Mouse (Mus musculus): ENCODE data around the gene Camk1d.
"Not testable (repeated sequence)": the region's sequence is repeated elsewhere in the genome, so short reads cannot be mapped to it uniquely, and the experiment has no call there.

The Camk1d gene

DNA sequence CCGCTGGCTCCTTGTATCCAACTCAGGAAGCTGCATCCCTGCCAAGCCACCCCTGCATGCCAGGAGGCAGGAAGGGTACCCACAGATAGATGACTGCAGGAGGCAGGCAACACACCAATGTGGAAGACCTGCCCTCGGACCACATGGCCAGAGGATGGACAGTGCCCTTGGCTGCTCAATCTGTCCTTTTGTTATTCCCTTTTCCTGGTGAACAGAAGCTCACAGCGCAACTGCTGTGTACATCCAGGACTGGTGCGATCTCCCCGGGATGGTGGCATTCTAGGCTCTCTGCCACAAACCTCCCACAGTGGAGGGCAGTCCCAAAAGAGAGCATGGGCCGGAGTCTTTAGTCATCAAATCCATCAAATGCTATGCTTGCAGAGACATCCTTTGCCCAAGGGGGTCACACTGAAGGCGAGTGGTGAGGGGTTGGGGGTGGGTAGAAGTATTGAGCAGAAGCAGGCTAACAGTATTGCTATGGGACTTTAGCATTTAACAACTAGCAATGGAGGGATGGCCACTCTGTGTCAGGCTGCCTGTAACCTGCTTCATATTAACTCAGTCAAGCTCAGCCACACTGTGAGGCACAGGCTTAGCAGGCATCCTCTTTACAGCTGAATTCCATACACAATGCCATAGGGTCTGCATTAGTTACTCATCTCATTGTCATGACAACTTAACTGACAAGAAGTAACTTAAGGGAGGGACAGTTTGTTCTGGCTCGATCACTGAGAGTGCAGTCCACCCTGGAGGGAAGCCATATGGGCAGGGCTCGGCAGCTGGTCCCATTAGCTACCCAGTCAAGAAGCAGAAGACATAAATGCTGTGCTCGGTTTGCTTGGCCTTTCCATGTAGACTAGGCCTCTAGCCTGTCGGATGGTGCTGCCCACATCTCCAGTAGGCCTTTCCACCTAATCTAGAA is 106.1 kb downstream of the Camk1d start:
- DNase-seq: peak; percentile 16 to 35

DNA sequence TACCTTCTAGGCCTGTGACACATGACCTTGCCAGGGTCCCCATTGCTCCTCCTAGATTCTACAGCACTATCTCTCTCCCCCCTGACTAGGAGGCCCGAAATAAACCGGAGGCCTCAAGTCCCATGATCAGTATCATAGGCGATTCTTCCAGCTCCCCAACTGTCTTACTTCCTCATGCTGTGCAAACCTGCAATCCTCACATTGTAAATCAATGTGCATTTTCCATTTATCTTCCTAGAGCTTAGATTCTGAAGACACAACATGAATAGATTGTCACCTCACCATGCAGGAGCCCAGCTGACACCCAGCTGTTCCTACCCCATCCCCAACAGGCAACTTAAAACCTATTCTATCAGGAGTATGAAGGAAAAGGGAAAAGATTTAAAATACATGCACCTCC is 108.5 kb downstream of the Camk1d start:
- no peak for DNase-seq

DNA sequence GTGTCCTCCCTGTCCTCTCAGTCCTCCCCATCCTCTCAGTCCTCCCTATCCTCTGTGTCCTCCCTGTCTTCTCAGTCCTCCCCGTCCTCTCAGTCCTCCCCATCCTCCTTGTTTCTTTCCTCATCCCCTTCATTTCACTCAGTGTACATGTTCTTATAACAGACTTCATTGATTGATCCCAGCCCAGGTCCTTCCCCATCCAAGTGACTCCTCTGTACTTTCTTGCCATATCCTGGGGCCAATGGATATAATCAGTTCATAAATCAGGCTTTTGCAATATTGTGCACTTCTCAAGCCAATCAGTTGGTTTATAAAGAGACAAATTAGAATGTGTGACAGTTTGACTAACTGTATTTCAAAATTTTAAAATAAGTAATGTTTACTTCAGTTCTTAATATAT is 112.3 kb downstream of the Camk1d start:
- DNase-seq: no peak

DNA sequence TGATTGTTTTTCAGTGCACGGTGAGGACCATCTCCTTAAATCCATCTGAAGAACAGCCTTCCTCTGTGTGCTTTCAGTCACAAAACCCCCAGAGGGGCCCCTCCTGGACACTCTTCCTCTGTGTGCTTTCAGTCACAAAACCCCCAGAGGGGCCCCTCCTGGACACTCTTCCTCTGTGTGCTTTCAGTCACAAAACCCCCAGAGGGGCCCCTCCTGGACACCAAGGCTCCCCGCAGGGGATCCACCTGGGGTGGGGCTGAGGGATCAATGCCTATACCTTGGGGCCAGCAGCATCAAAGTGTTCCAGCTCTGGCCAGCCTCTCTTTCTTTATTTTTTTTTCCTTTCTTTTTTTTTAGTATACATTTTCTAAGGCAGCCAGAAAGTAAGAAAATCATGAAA is 113.1 kb downstream of the Camk1d start:
- DNase-seq: not testable (repeated sequence)

DNA sequence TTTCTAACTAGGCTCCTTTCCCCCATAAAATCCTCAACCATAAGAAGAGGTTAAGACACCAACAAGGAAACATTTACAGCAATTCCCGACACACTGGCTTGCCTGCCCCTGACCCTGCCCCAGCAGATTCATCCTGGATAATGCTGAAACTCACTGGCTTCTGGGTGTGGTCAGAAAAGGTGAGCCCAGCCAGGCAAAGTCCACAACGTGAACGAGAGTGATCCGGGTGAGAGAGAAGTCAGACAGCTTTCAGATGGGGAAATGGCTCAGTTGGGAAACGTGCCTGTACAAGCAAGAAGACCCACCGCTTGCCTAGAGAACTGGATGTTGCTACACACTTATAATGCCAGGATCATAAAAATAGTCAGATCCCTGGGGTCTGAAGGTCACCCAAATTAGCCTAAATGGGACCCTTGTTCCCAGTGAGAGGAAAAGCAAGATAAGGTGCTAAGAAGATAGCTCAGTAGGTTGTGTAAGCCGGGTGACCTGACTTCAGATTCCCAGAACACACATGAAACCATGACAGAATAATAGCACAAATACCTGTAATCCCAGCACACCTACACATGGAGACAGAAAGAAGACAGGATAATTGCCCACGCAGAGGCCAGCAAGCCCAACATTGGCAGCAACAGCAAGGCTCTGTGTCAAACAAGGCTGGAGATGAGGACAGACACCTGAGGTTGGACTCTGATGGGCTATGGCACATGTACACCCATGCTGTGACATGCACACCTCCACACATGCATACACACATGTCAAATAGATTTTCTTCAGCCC is 113.9 kb downstream of the Camk1d start:
- DNase-seq: no peak

DNA sequence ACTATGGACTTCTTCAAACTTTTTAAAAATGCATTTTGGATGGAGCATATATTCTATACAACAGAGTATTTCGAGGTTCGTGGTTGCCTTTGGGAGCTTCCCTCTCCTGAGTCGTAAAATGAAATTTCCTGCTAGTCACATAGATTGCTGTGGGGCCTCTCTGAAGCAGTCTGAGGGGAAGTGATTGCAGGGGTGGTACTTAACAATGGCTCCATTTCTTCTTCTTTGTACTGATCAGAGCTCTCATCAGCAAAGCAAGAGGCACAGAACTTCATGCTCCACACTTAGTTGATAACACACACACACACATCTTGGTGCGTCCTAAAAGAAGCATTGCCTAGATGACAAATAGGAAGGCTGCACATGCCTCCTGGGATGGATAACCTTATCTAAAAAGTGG is 114.6 kb downstream of the Camk1d start:
- no peak for DNase-seq

DNA sequence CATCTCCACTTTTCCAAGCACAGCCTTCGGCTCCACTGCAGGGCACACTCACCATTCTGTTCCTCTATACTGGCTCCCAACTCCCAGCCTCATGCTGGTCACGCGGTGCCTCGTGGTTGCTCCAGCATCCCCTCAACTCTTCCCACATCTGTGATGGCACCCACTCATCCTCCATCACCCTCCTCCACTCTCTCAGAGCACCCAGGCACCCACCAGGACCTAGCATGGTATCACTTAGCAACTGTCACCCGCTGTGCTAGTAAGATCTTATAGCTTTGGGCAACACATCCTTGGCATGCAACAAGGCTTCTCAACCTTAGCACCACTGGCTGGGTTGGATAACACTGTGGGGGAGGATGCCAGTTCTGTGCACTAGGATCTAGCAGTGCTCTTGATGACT is 115.8 kb downstream of the Camk1d start:
- DNase-seq: no peak

DNA sequence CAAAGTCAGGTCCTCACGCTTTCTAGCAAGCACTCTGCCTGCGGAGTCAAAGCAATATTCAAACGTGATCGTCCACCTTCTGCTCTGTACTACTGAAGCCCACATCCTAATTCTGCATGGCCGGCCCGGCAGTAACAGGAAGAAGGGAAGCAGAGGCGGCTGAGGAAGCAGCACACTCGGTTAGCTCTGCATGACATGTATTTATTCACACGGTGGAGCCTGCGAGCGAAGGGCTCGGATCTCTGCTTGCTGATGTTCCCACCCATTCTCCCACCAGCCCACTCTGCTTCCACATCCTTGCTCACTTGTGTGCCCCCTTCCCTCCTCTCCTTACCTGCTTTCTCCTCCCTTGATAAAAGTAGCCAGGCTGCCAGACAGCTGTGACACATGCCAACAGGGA is 117.4 kb downstream of the Camk1d start:
- DNase-seq: peak; percentile 20 to 40

DNA sequence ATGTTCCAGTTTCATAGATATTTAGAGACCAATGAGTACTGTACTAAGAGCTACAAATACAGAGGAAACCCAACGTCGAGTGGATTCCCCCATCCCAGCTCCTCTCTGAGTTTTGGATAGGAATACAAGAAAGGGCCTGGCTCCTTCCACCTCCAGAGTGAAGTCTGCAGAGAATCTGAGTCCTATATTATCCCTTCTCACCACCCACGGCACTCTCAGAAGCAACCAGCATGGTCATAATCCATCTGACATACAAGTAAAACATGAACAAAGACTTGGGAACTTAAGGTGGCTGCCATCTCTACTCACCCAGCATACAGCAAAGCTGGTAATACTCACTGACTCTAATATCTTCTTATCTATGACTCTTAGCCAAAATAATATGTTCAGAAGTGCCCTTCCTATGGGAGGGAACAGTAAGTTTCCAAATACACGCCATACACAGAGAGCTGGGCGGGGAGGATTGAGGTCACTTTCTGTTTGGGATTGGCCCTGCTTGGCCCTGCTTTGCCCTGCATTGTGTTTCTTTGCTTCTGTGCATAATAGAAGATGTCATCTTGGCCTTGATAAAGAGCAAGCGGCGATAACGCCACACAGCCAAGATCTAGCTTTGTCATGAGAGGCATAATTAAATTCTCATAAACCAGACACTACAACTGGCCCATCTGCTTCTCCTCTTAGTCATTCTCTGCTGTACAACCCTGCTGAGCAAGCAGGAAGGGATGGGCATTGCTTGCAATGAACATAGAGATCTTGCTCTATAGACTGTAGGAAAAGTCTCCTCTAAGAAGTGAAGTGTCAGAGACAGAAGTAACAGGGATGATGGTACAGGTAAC is 118.7 kb downstream of the Camk1d start:
- DNase-seq: no peak

DNA sequence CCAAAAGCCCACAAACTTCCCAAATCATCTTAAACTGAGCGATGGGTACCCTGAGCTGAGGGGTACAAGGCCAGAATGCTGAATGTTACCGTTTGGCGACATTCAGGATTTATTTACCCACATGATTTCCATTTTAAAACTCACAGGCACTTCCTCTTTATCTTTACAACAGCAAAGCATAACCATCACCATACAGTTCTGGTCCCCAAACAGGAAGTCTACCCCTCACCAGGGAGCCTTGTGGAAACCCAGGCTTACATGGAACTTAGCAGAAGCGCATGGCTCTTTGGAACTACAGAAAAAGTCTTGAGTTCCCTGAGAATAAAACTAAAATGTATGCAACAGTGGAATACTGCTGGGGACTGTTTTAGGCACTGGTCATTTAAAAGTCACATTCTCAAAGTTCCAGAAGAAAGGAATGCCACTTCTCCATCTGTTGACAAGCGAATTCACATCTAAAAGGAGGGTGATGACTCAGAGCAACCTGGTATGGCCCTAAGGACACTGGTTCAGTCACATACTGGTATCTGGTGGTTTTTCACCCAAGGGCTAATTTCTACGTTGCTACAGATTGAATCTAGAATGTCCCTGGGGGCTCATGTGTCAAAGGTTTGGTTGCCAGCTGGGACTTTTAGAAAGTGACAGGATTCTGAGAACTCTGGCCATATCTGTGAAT is 121.7 kb downstream of the Camk1d start:
- DNase-seq: no peak

DNA sequence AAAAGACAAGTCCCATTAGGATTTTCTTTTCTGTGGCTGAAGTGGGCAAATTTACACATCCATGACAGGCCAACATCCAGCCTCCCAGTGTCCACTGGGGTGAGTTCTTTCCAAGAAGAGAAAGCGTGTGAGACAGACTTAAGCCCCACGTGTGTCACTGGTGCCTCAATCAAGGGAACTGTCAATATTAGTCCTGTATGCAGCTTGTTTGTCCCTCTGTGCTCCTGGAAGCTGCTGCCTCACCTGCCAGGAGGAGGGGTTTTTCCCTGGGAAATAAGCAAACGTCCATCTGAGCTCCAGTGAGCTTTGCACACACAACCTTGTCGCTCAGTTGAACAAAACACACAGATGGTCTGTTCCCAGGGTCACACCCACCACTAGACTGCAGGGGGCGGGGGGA is 124.2 kb downstream of the Camk1d start:
- no peak for DNase-seq

DNA sequence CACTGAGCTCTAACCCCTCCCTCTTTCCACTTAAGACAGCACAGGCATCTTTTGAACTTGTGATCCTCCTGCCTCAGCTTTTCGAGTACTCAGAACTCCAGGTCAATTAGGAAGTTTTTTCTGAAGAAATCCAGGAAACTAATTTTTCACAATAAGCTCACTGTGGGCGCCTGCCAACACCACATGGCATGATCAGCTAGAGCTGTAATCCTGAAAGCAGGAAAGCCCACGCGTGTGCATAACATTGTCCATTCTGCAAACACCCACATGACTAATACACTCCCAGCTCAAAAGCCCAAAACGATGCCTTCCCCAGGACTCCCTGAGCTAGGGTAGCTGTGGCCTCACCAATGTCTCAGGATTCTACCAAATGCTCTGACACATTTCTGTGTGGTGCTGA is 125.2 kb downstream of the Camk1d start:
- DNase-seq: no peak

DNA sequence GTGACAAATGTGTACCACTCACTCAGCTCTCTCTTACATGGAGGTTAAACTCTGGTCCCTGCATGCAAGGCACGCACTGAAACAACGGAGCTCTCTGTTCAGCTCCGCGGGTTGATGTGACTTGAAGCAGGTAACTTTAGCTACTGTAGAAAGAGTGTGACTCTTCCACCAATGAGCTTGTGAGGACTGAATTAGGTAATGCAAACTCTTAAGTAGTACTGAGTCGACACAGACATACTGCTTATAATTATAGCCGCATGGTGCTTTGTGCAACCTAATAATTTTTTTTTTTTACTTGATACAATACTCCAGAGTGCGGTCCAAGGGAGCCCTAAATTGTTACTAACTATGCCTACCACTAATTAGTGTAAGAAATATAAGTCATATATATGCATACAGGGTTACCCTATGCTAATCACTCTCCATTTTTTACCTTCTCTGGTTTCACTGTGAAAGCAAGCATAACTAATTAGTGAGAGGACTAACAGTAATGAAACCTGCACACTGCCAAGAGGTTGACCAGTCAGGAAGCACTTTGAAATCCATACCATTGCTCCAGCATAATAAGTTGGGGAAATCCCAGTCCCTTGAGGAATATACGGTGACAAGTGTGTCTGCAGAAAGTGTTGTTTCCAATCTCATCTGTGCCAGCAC is 125.9 kb downstream of the Camk1d start:
- DNase-seq: no peak

DNA sequence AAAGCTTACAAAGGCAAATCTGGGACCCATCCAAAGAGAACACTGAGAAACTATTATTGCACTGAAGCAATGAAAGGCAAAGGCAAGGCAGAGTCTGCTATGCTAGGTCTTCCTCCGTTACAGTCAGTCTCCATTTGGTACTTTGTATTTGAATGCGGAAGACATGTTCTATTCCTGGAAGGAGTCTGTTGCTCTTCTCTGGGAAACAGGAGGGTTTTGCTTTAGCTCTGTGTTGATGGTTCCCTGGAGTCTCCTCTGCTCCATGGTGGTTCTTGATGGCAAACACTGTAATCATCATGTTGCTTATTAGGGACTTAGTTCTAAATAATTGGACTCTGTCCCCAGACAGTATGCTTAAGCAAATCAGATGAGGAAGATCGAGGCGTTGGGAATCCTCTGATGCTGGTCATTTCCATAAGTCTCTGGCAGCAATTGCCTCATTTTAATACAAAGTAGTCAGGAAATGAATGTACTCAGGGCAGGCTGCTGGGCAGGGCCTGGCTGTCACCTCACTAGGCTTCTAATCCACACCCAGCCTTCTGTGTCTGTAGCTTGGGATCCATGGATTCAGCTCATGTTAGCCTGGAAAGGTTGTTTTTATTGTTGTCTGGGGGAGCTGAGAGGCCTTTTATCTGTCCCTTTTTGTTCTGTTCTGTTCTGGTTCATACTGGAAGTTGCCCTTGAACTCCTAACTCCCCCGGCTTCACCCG is 129.8 kb downstream of the Camk1d start:
- no peak for DNase-seq

DNA sequence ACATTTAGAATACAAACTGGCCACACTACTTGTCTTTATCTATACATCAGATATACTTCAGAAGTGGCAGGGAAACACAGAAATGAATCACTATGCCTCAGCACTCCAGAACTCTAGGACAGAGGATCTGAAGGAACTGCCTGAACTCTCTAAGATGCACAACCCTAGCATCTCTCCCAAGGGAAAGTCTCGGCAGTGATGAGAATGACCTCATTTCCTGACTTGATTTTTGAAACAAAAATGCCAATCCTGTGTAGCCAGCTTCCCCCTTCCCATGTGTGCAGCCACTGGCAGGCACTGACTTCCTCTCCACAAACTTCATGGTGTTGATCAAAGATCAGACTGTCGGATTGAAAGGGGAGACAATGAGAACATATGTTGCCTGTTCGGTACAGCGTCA is 134.9 kb downstream of the Camk1d start:
- no peak for DNase-seq

DNA sequence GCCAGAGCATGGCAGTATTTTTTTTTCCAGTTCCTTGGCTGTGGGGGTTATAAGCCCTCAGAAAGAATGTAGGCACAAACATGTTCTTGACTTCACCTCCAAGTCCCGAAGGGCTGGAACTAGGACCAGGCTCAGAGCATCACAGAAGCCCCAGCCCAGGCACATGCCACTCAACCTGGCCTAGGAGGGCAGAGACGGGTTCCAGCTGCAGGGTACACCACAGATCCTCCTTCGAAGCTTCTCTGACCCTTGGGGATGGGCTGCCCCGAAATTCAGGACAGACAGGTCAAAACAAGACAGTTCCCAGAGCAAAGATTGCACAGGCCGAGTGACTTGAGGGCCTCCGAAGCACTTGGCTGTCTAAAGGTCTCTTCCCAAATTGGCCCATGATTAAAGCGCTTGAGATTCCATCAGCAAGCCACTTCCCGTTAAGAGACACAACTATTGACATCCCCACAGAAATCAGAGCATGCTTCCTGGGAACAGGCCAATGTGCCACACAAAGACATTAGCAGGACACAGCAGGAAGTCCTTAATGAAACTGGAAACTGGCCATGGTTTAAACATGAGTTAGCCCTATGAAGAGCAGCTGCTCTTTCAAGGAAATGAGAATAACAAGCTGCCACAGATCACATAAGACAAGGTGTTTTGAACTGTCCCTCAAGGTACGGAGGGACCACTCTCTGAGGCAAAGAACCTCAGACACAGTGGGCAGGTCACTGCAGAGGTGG is 136.8 kb downstream of the Camk1d start:
- DNase-seq: peak; percentile 72 to 82

DNA sequence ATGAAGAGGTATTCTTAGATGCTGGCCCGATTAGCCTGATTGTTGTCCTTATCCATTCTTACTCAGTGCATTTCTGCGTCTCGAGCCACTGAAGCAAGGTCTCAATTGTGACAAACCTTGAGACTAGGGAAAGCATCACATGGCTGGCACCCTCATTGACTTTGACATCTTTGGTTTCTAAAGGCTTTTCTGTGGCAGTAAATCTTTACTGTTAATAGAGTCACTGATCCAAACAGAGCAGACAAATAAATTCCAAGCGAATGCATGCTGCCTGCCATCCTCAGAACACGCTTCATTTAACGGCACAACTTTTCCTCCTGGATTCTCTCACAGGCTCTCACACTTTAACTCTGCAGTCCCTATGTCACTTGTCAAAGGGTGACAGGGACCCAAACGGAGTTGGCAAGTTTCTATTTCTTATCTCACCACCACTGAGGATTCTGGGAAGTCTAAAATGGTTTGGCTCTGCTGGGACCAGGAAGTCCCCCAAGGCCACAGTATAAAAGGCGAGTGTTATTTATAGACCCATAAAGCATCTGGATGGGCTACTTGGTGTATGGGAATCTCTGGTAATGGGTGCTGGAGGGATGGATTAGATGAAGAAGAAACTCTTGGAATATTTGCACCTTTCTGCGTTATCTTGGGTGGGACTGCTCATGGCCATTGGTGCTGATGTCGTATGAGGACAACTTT is 141.9 kb downstream of the Camk1d start:
- no peak for DNase-seq

DNA sequence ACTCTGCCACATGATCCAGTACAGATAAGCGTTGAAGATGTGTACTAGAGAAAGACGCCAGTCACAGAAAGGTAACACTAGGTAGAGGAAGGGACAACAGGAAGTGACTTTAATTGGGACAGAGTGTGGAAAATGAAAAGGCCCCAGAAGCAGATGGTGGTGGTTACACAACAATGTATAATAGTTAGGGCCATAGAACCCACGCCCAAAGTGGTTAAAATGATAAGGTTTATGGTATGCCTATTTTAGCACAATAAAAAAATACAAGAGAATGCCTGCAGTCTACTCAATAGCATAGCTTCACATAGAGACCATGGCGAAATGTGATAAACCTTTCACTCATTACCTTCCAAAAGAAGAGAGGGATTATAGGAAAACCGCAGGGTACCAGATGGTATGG is 147.7 kb downstream of the Camk1d start:
- DNase-seq: no peak

DNA sequence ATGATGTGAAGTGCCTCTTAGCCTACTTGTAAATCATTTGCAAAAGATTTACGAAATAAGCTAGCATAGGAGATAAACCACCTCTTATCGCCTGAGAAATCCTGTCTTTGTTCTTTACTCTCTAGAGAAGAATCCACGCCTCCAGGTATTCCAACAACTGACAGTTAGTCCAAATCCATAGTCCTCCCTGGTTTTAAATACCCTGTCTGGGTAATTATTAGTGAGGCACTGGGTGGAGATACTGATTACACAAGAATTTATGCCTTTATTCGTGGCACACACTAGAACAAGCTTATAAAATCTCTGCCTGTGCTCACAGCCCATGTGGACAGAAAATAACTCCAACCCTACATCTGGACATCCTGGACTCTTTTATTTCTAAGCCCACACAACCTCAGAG is 150.6 kb downstream of the Camk1d start:
- no peak for DNase-seq

DNA sequence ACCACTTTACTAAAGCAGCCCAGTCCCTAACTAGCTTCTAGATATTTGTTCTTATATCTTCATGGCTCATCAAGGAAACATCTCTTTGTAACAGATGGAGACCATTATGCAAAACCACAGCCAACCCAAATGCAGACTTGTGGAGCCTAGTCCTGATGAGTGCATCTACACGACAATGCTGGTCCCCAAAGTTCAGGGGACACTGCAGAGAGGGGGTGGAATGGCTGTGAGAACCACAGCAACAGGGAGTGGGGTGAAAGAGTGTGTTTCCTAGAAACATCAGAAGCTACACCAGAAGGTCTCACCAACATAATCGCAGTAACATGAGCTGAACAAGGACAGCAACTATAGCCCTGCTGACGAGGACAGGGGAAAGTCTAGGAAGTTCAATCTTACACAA is 152.9 kb downstream of the Camk1d start:
- DNase-seq: no peak
